In genomic region chr17:25415421-25415913, GRCm38 (mm10) we compare ENCODE assay signal across 10 mouse cellular contexts. TPM values are rescaled to one million over a fixed set of nuclear protein-coding genes. Genes with fewer than 3 reads are reported as not detected.
DNase-seq lines count a peak whose midpoint lies in the region; ATAC-seq and TF ChIP-seq lines count a peak whose summit lies in the region.
"Had no signal": no experiment of that assay in that cellular context is flagged by ENCODE, and none has a peak within 500 bp of the region (broad histone marks: within the 10 kb centered on the region; RNA-seq: fewer than 3 reads in every experiment).

No protein-coding gene starts in this region.

- no peak overlapping the region for H3K4me3 ChIP-seq in kidney, postnatal 0 days (replicated peaks; ENCODE audit: low read depth, low read length)
- H3K4me3 ChIP-seq in forebrain, embryonic 11.5 days (ENCODE audit: low read depth, low read length), result no peak overlapping the region
- no peak overlapping the region for H3K4me3 ChIP-seq in hindbrain, postnatal 0 days (ENCODE audit: low read length)
- H3K4me3 ChIP-seq in neural tube, embryonic 12.5 days, result no peak overlapping the region
- H3K4me3 ChIP-seq: erythroblast, embryonic 14.5 days had no signal

- no peak for TF ChIP-seq CTCF in kidney, postnatal 0 days (IDR thresholded peaks at IDR 0.05; ENCODE audit: low read depth)
- TF ChIP-seq CTCF in hindbrain, postnatal 0 days (IDR thresholded peaks at IDR 0.05; ENCODE audit: low read depth), result no peak

- peak; percentile 31; the same call in 1 of the 2 replicates for ATAC-seq in kidney, postnatal 0 days (replicated peaks; ENCODE audit: low FRiP score, low read depth)
- ATAC-seq in forebrain, embryonic 11.5 days (replicated peaks; ENCODE audit: low FRiP score), result peak; percentile 40
- ATAC-seq in hindbrain, postnatal 0 days, result peak; percentile 64
- ATAC-seq in neural tube, embryonic 12.5 days (ENCODE audit: low FRiP score, low read depth), result peak; percentile 51

- WGBS in kidney, postnatal 0 days, result 4% methylated on average over 4 of the region's 6 CpGs
- WGBS in forebrain, embryonic 11.5 days, result 3% methylated on average over 3 of the region's 6 CpGs
- WGBS in hindbrain, postnatal 0 days, result 2% methylated on average over 4 of the region's 6 CpGs
- WGBS in neural tube, embryonic 12.5 days, result 1% methylated on average over 5 of the region's 6 CpGs

- H3K4me2 ChIP-seq in kidney, postnatal 0 days (ENCODE audit: low read length), result 0 out of 2 replicates have a peak overlapping the region, but pooled peaks have one; percentile 3
- peak overlapping the region; percentile 24; the same call in 1 of the 2 replicates for H3K4me2 ChIP-seq in forebrain, embryonic 11.5 days (ENCODE audit: low read depth, low read length, severe bottlenecking)
- H3K4me2 ChIP-seq in hindbrain, postnatal 0 days (ENCODE audit: low read depth, low read length), result no peak overlapping the region
- peak overlapping the region; percentile 40 for H3K4me2 ChIP-seq in neural tube, embryonic 12.5 days (replicated peaks)

- no peaks in the 10 kb centered on the region for H3K27me3 ChIP-seq in kidney, postnatal 0 days (ENCODE audit: insufficient read depth, low read length)
- H3K27me3 ChIP-seq in forebrain, embryonic 11.5 days (ENCODE audit: control insufficient read depth, insufficient read depth, low read length), result no peaks in the 10 kb centered on the region
- H3K27me3 ChIP-seq in hindbrain, postnatal 0 days (ENCODE audit: insufficient read depth, low read length), result no peaks in the 10 kb centered on the region
- no peaks in the 10 kb centered on the region for H3K27me3 ChIP-seq in neural tube, embryonic 12.5 days (replicated peaks)

- DNase-seq in kidney, postnatal 0 days (ENCODE audit: low spot score), result no peak
- DNase-seq in kidney, adult 18-20 months, result no peak
- DNase-seq in forebrain, embryonic 11.5 days (ENCODE audit: low spot score), result peak; percentile 67
- DNase-seq in hindbrain, postnatal 0 days (ENCODE audit: low spot score), result peak; percentile 44
- DNase-seq in gastrocnemius, postnatal 10 days, result no peak
- DNase-seq in cerebellum, adult 18-20 months, result no peak
- DNase-seq in spleen, postnatal 36 days (ENCODE audit: low spot score in 2 of 2), result no peak

- H3K4me1 ChIP-seq in kidney, postnatal 0 days (replicated peaks; ENCODE audit: insufficient read depth, low read length), result peaks cover 26% of the 10 kb centered on the region
- H3K4me1 ChIP-seq in forebrain, embryonic 11.5 days (replicated peaks; ENCODE audit: control insufficient read depth, insufficient read depth, low read length), result peaks cover 40% of the 10 kb centered on the region
- peaks cover 40% of the 10 kb centered on the region for H3K4me1 ChIP-seq in hindbrain, postnatal 0 days (ENCODE audit: insufficient read depth, low read length)
- peaks cover 59% of the 10 kb centered on the region for H3K4me1 ChIP-seq in neural tube, embryonic 12.5 days

- no peaks in the 10 kb centered on the region for H3K9me3 ChIP-seq in kidney, postnatal 0 days (replicated peaks; ENCODE audit: low read length)
- no peaks in the 10 kb centered on the region for H3K9me3 ChIP-seq in forebrain, embryonic 11.5 days (ENCODE audit: control insufficient read depth, low read length)
- no peaks in the 10 kb centered on the region for H3K9me3 ChIP-seq in hindbrain, postnatal 0 days (ENCODE audit: low read length)
- H3K9me3 ChIP-seq in neural tube, embryonic 12.5 days, result no peaks in the 10 kb centered on the region

- no peaks in the 10 kb centered on the region for H3K36me3 ChIP-seq in kidney, postnatal 0 days (ENCODE audit: insufficient read depth, low read length)
- no peaks in the 10 kb centered on the region for H3K36me3 ChIP-seq in forebrain, embryonic 11.5 days (ENCODE audit: control insufficient read depth, insufficient read depth, low read length)
- no peaks in the 10 kb centered on the region for H3K36me3 ChIP-seq in hindbrain, postnatal 0 days (ENCODE audit: insufficient read depth, low read length)
- H3K36me3 ChIP-seq in neural tube, embryonic 12.5 days, result no peaks in the 10 kb centered on the region

- 0 out of 2 replicates have a peak overlapping the region, but pooled peaks have one; percentile 25 for H3K27ac ChIP-seq in kidney, postnatal 0 days
- peak overlapping the region; percentile 31 for H3K27ac ChIP-seq in forebrain, embryonic 11.5 days (ENCODE audit: low read depth, low read length)
- 0 out of 2 replicates have a peak overlapping the region, but pooled peaks have one; percentile 32 for H3K27ac ChIP-seq in hindbrain, postnatal 0 days
- H3K27ac ChIP-seq in neural tube, embryonic 12.5 days, result peak overlapping the region; percentile 54; the same call in 1 of the 2 replicates

- no peak overlapping the region for H3K9ac ChIP-seq in kidney, postnatal 0 days (ENCODE audit: low read depth, low read length)
- peak overlapping the region; percentile 16; the same call in 1 of the 2 replicates for H3K9ac ChIP-seq in forebrain, embryonic 11.5 days (ENCODE audit: low read length)
- H3K9ac ChIP-seq in hindbrain, postnatal 0 days (replicated peaks; ENCODE audit: low read length), result no peak overlapping the region
- H3K9ac ChIP-seq in neural tube, embryonic 12.5 days, result peak overlapping the region; percentile 47; the same call in 1 of the 2 replicates

RNA-seq across cellular contexts. Expression of gene Cacna1h, which starts 18.1 kb away (rescaled TPM):
- polyA plus RNA-seq in kidney, postnatal 0 days (2015; fragmentation: Nextera tagmentation; extraction: Ambion mirVana), result 1.2 and 1.7 TPM in 2 replicates
- 4.4 and 4.7 TPM in 2 replicates for polyA plus RNA-seq in forebrain, embryonic 11.5 days (2014; fragmentation: Nextera tagmentation; extraction: Ambion mirVana)
- 82.1 and 111 TPM in 2 replicates for total RNA-seq in hindbrain, postnatal 0 days (2014; rRNA removed)
- 4.8 and 5.7 TPM in 2 replicates for polyA plus RNA-seq in hindbrain, postnatal 0 days (2015; fragmentation: Nextera tagmentation; extraction: Ambion mirVana)
- 13.0 and 15.2 TPM in 2 replicates for polyA plus RNA-seq in neural tube, embryonic 12.5 days (2016; fragmentation: Nextera tagmentation; extraction: Ambion mirVana)
- total RNA-seq in gastrocnemius, postnatal 10 days (2021), result 1 to 10 TPM; 3.2 to 7.0 TPM

RNA-seq across cellular contexts. Expression of gene Tekt4, which starts 38.9 kb away (rescaled TPM):
- 0.14 TPM in 1 of 2 replicates, not detected in the other for polyA plus RNA-seq in kidney, postnatal 0 days (2015; fragmentation: Nextera tagmentation; extraction: Ambion mirVana)
- 0.12 and 0.29 TPM in 2 replicates for polyA plus RNA-seq in forebrain, embryonic 11.5 days (2014; fragmentation: Nextera tagmentation; extraction: Ambion mirVana)
- 5.7 and 7.4 TPM in 2 replicates for total RNA-seq in hindbrain, postnatal 0 days (2014; rRNA removed)
- 2.3 and 3.2 TPM in 2 replicates for polyA plus RNA-seq in hindbrain, postnatal 0 days (2015; fragmentation: Nextera tagmentation; extraction: Ambion mirVana)
- polyA plus RNA-seq in neural tube, embryonic 12.5 days (2016; fragmentation: Nextera tagmentation; extraction: Ambion mirVana), result 0.38 and 0.51 TPM in 2 replicates
- total RNA-seq in gastrocnemius, postnatal 10 days (2021), result not detected
- total RNA-seq: ES-E14 had no signal
- polyA plus RNA-seq: erythroblast, embryonic 14.5 days had no signal

RNA-seq across cellular contexts. Expression of gene Tpsg1, which starts 46.4 kb away (rescaled TPM):
- 0.18 and 0.41 TPM in 2 replicates for polyA plus RNA-seq in kidney, postnatal 0 days (2015; fragmentation: Nextera tagmentation; extraction: Ambion mirVana)
- 0.45 TPM in 1 of 2 replicates, not detected in the other for polyA plus RNA-seq in forebrain, embryonic 11.5 days (2014; fragmentation: Nextera tagmentation; extraction: Ambion mirVana)
- 0.21 TPM in 1 of 2 replicates, not detected in the other for total RNA-seq in hindbrain, postnatal 0 days (2014; rRNA removed)
- polyA plus RNA-seq in hindbrain, postnatal 0 days (2015; fragmentation: Nextera tagmentation; extraction: Ambion mirVana), result 0.65 and 1.5 TPM in 2 replicates
- polyA plus RNA-seq in neural tube, embryonic 12.5 days (2016; fragmentation: Nextera tagmentation; extraction: Ambion mirVana), result 0.31 and 0.43 TPM in 2 replicates
- total RNA-seq in gastrocnemius, postnatal 10 days (2021), result not detected
- total RNA-seq: ES-E14 had no signal
- polyA plus RNA-seq: erythroblast, embryonic 14.5 days had no signal

RNA-seq across cellular contexts. Expression of gene Tpsb2, which starts 49.4 kb away (rescaled TPM):
- 1.5 and 4.2 TPM in 2 replicates for polyA plus RNA-seq in kidney, postnatal 0 days (2015; fragmentation: Nextera tagmentation; extraction: Ambion mirVana)
- polyA plus RNA-seq in forebrain, embryonic 11.5 days (2014; fragmentation: Nextera tagmentation; extraction: Ambion mirVana), result not detected in 2 replicates
- 0.21 TPM in 1 of 2 replicates, not detected in the other for total RNA-seq in hindbrain, postnatal 0 days (2014; rRNA removed)
- polyA plus RNA-seq in hindbrain, postnatal 0 days (2015; fragmentation: Nextera tagmentation; extraction: Ambion mirVana), result 0.72 and 1.8 TPM in 2 replicates
- polyA plus RNA-seq in neural tube, embryonic 12.5 days (2016; fragmentation: Nextera tagmentation; extraction: Ambion mirVana), result not detected in 2 replicates
- 10 to 100 TPM; 21.3 to 26.2 TPM for total RNA-seq in gastrocnemius, postnatal 10 days (2021)
- total RNA-seq: ES-E14 had no signal

Comparison
In these comparisons a context has a peak if more than half of its experiments do, and no peak if none do; other contexts are left out.
1. DNase-seq: peak in forebrain, embryonic 11.5 days (single experiment) and hindbrain, postnatal 0 days (single experiment); none in kidney, postnatal 0 days (single experiment), kidney, adult 18-20 months (single experiment), gastrocnemius, postnatal 10 days (single experiment), cerebellum, adult 18-20 months (0 of 2) and spleen, postnatal 36 days (0 of 2).
2. H3K9ac ChIP-seq: peak in forebrain, embryonic 11.5 days (single experiment) and neural tube, embryonic 12.5 days (single experiment); none in kidney, postnatal 0 days (single experiment) and hindbrain, postnatal 0 days (single experiment).
3. Peak in every context shown above with its lines, with median percentiles within 50 percentile points of each other: ATAC-seq and H3K27ac ChIP-seq.